Mouse (Mus musculus): ENCODE data around the gene Exosc8.

DNA sequence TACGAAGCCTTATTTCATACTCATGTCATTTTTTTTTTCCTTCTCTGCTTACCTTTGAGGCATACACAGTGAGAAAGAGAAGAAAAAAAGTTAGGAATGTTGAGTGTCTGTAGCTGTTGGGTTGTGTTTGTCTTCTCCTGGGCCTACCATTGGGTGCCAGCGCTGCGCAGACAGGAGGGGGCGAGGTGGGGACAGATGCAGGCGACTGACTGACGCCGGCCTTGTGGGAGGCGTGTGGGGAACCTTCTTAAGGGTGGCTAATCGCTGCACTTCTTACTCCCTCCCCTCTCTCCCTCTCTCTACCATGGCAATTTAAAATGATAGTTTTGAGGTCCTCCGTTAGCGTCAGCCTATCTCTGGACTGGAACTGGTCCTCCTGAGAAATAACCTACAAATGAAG, 20.9 kb upstream of the Exosc8 start:
- TF ChIP-seq HCFC1 (IDR thresholded peaks at IDR 0.05; ENCODE audit: borderline replicate concordance, insufficient read depth, low read length) (no peak), ZNF384 (IDR thresholded peaks at IDR 0.05; ENCODE audit: low read depth, low read length) (no peak), CHD2 (IDR thresholded peaks at IDR 0.05; ENCODE audit: low read depth, low read length) (no peak), MAFK (IDR thresholded peaks at IDR 0.05; ENCODE audit: insufficient read depth, low read depth, low read length) (no peak)
